21 mouse cellular contexts compared by ENCODE assay signal in the genomic region with DNA sequence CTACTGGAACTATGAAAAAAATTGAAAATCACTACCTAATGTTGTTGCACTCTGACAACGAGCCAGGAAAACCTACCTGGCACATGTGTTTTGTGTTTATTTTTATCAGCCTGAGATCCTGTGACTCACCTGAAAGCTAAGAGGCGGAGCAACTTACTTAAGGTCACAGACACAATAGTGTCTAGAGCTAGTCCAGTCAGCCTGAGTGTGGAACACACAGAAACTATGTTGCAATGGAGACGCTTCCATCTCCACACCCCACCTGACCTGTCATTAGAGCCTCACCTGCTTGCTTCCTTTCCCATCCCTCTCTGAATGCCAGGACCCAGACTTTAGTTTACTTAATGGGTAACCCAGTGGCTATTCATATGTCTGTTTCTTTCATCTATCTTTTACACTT.
"Had no signal": no experiment of that assay in that cellular context is flagged by ENCODE, and none has a peak within 500 bp of the region (broad histone marks: within the 10 kb centered on the region; RNA-seq: fewer than 3 reads in every experiment).

No protein-coding gene starts in this region.

- H3K4me2 ChIP-seq: heart, embryonic 12.5 days; hindbrain, embryonic 12.5 days; hindbrain, embryonic 14.5 days; limb, embryonic 13.5 days; limb, embryonic 15.5 days had no signal

- H3K4me1 ChIP-seq: limb, embryonic 15.5 days had no signal

- H3K4me3 ChIP-seq: gastrocnemius, adult 2 months; heart, embryonic 10.5 days; heart, embryonic 12.5 days; hindbrain, embryonic 10.5 days; hindbrain, embryonic 12.5 days; layer of hippocampus, adult 2 months; left cerebral cortex, adult 2 months; limb, embryonic 13.5 days; limb, embryonic 15.5 days had no signal

- H3K27ac ChIP-seq: gastrocnemius, adult 2 months; heart, embryonic 10.5 days; hindbrain, embryonic 10.5 days; hindbrain, embryonic 12.5 days; hindbrain, embryonic 14.5 days; layer of hippocampus, adult 2 months; left cerebral cortex, adult 2 months; limb, embryonic 13.5 days; limb, embryonic 15.5 days had no signal

- H3K27me3 ChIP-seq: heart, embryonic 12.5 days; hindbrain, embryonic 12.5 days; limb, embryonic 13.5 days; limb, embryonic 15.5 days had no signal

- H3K9me3 ChIP-seq: heart, embryonic 10.5 days; heart, embryonic 12.5 days; hindbrain, embryonic 10.5 days; hindbrain, embryonic 12.5 days; limb, embryonic 13.5 days; limb, embryonic 15.5 days had no signal

- ATAC-seq: hindbrain, embryonic 16.5 days; inflammation-experienced regulatory T-cells, adult 6 months had no signal

- DNase-seq: gastrocnemius, adult 2 months; gastrocnemius, postnatal 10 days; gastrocnemius, postnatal 25 days; heart, adult 18-20 months; heart, postnatal 10 days; heart, postnatal 4 days; kidney, adult 11 months; kidney, postnatal 10 days; kidney, postnatal 4 days; left cerebral cortex, postnatal 4 days had no signal

- H3K36me3 ChIP-seq: heart, embryonic 10.5 days; heart, embryonic 12.5 days; hindbrain, embryonic 10.5 days; hindbrain, embryonic 12.5 days; limb, embryonic 13.5 days; limb, embryonic 15.5 days had no signal

- H3K9ac ChIP-seq: heart, embryonic 12.5 days; hindbrain, embryonic 12.5 days; hindbrain, embryonic 14.5 days; limb, embryonic 13.5 days; limb, embryonic 15.5 days had no signal
